Mouse (Mus musculus) thymus, adult 2 months (tissue): Measurements from ENCODE around the gene Hexa. TPM values are rescaled to one million over a fixed set of nuclear protein-coding genes. Genes with fewer than 3 reads are reported as not detected.
A peak's percentile ranks its signal among the peaks of the same experiment; 100 is the strongest.

Experiments used
- DNase-seq: peaks from one replicate; pipeline ENCODE4 v3.0.0; 2021
- H3K27ac ChIP-seq: fragments of 200-500 bp; 2 replicates; pipeline ENCODE4 v1.5.1; 2012; ENCODE audit warnings: low read length, control low read depth; ENCODE audit not compliant: control insufficient read depth, insufficient read depth
- H3K27me3 ChIP-seq: fragments of 200-500 bp; 2 replicates; pipeline ENCODE4 v1.6.1; 2012; ENCODE audit warnings: mild to moderate bottlenecking, low read length, moderate library complexity, mixed read lengths; ENCODE audit not compliant: control insufficient read depth, insufficient read depth
- H3K36me3 ChIP-seq: fragments of 200-500 bp; 2 replicates; pipeline ENCODE4 v1.6.1; 2012; ENCODE audit warnings: mild to moderate bottlenecking, low read length, moderate library complexity; ENCODE audit not compliant: control insufficient read depth, insufficient read depth
- H3K4me1 ChIP-seq: fragments of 200-500 bp; replicated peaks from 2 replicates; pipeline ENCODE4 v1.6.1; 2012; ENCODE audit warnings: low read length; ENCODE audit not compliant: control insufficient read depth, insufficient read depth
- H3K4me3 ChIP-seq: fragments of 200-500 bp; 2 replicates; pipeline ENCODE4 v1.5.1; 2012; ENCODE audit warnings: mild to moderate bottlenecking, low read length, control low read depth, moderate library complexity; ENCODE audit not compliant: control insufficient read depth, insufficient read depth
- CTCF ChIP-seq: fragments of 200-500 bp; IDR thresholded peaks from 2 replicates; pipeline ENCODE4 v1.5.1; 2012; ENCODE audit warnings: mild to moderate bottlenecking, control low read depth, low read length, moderate library complexity, borderline replicate concordance; ENCODE audit not compliant: control insufficient read depth, poor library complexity, insufficient read depth; ENCODE audit errors: extremely low read depth
- POLR2A ChIP-seq: fragments of 200-500 bp; IDR thresholded peaks from 2 replicates; pipeline ENCODE4 v1.6.1; 2012; ENCODE audit warnings: mild to moderate bottlenecking, low read length, control low read depth, moderate library complexity; ENCODE audit not compliant: control insufficient read depth, poor library complexity, insufficient read depth; ENCODE audit errors: extremely low read depth
- WGBS: fragments of 180-500 bp; shearing (Covaris S2); methylation state at CpG from one replicate; pipeline ENCODE4 v1.1.7; 2018; 5-methylcytosine and 5-hydroxymethylcytosine counted together
- polyA plus RNA-seq: library from polyadenylated mRNA; depleted of rRNA; stranded (reverse); fragments of >200 nt; gene quantifications from 2 replicates; pipeline ENCODE4 v1.2.3, GENCODE M21; 2012

The Hexa gene
- polyA plus RNA-seq, 1 experiment: 83.0 TPM

DNA sequence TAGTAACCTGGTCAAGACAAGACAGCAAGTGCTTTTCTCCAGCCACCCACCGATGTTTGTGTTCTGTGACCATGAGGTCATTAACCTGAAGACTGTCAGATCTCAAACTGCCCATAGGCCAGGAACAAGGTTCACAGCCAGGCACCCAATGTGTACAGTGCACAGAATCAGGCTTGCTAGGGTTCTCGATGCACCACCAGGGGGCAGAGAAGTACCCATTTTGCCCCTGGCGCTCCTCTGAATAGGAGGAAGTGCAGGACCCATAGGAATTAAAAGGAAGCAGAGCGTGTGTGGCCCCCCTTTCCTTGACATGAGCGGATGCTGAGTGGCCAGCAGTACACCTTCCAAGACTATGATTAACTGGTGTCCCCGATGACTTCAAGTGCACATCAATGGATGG, 27.8 kb downstream of the Hexa start:
- DNase-seq: peak; percentile 63
- no peak overlapping the region for H3K4me3 ChIP-seq
- TF ChIP-seq POLR2A (no peak), CTCF (peak; percentile 72; the same call in 1 of the 2 replicates)
- 11% methylated on average over 6 of the region's 6 CpGs for WGBS
- H3K4me1 ChIP-seq: no peaks in the 10 kb centered on the region
- H3K27ac ChIP-seq: no peak overlapping the region
- no peaks in the 10 kb centered on the region for H3K36me3 ChIP-seq
- no peaks in the 10 kb centered on the region for H3K27me3 ChIP-seq

DNA sequence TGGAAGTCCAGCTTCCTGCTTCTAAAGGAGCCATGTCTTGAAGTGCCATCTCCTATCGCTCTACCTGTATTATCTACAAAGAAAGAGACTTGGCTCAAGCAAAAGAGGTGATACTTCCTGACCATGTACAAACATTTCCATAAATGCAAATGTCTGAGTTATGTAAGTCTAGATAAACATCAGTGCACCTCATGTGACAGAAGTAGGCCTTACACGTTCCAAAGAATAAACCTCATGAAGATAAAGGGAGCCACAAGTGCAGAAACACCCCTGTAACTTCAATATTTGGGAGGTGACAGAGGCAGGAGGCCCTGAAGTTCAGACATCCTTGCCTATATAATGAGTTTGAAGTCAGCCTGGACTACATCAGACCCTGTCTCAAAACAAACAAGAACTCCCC, 32.5 kb downstream of the Hexa start:
- Histone ChIP-seq H3K36me3 (no peaks in the 10 kb centered on the region), H3K27ac (no peak overlapping the region), H3K4me1 (no peaks in the 10 kb centered on the region), H3K27me3 (no peaks in the 10 kb centered on the region; the same call in 1 of the 2 replicates), H3K4me3 (no peak overlapping the region)
- TF ChIP-seq POLR2A (no peak), CTCF (no peak)
- 61% methylated on average over 2 of the region's 2 CpGs for WGBS
- no peak for DNase-seq

DNA sequence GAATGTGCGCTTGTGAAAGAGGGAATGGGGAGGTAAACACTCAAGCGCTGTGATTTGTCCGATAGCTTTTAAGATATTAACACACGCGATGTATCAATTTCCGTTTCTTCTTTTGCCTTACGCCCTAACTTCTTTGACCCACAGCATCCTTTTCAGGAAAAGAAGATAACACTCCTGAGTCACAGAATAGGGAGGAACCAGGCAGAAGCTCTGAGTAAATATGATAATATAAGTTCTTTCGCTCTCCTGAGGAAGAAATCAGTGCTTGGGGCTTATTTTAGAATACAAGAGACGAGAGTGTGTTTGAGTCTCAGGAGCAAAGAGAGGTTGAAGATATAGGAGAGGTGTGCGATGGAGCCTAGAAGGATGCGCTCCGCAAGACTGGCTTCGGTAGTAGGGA, 38.1 kb downstream of the Hexa start:
- no peaks in the 10 kb centered on the region for H3K36me3 ChIP-seq
- H3K27ac ChIP-seq: no peak overlapping the region
- H3K4me1 ChIP-seq: peaks cover 10% of the 10 kb centered on the region
- no peak for TF ChIP-seq CTCF
- no peak for TF ChIP-seq POLR2A
- H3K27me3 ChIP-seq: peaks cover 2% of the 10 kb centered on the region; the same call in 1 of the 2 replicates
- DNase-seq: no peak
- 24% methylated on average over 13 of the region's 13 CpGs for WGBS
- no peak overlapping the region for H3K4me3 ChIP-seq

DNA sequence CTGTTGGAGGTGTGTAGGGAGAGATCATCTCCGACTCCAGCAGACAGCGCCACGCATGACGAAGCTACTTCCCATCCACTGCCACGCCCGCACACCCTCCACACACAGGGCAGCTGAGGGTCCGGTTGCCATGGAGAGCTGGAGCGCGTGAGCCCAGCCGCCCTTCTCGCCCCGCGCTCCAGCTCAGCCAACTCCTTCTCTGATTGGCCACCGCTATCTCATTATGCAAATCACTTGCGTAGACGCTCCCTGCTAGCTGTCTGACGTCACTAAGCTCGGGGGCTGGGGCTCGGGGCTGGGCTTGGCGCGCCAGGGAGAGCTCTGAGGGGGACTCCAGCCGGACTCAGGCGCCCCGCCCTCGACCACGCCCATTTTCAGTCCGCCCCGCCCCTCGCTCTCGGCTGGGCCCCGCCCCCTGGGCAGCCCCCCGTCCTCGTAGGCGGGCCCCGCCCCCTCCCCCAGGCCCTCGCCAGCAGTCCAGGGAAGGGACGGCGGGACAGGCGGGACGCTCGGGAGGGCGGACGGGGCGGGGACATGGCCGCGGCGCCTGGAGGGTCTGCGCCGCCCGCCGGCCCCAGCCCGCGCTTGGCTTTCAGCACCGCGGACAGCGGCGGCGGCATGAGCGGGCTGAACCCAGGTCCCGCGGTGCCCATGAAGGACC, 38.6 kb downstream of the Hexa start, which contains the start of gene Celf6:
Celf6 (plus strand) TSS at position 74 of the 661 bp plus-strand sequence.
- H3K4me1 ChIP-seq: peaks cover 10% of the 10 kb centered on the region
- WGBS: under 1% methylated on average over 50 of the region's 61 CpGs
- no peaks in the 10 kb centered on the region for H3K36me3 ChIP-seq
- TF ChIP-seq CTCF (no peak), POLR2A (no peak)
- H3K27me3 ChIP-seq: peaks cover 2% of the 10 kb centered on the region; the same call in 1 of the 2 replicates
- DNase-seq: peak; percentile 88
- H3K4me3 ChIP-seq: peak within 1 kb of the TSS; percentile 9; the same call in 1 of the 2 replicates
- H3K27ac ChIP-seq: no peak within 1 kb of the TSS

DNA sequence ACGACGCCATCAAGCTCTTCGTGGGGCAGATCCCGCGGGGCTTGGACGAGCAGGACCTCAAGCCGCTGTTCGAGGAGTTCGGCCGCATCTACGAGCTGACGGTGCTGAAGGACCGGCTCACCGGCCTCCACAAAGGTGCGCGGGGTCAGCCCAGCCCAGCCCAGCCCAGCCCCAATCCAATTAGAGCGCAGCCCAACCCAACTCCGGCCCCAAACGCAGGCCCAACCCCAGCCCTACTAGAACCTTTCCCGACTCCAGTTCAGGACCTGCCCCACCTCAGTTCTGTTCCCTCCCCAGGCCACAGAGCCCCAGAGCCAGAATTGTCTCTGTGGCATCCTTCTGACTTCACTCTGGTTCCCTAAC, 39.1 kb downstream of the Hexa start:
- Histone ChIP-seq H3K4me3 (peak overlapping the region; percentile 9; the same call in 1 of the 2 replicates), H3K4me1 (peaks cover 10% of the 10 kb centered on the region), H3K27ac (no peak overlapping the region), H3K27me3 (peaks cover 2% of the 10 kb centered on the region; the same call in 1 of the 2 replicates), H3K36me3 (no peaks in the 10 kb centered on the region)
- TF ChIP-seq CTCF (no peak), POLR2A (no peak)
- no peak for DNase-seq
- WGBS: 4% methylated on average over 20 of the region's 20 CpGs

DNA sequence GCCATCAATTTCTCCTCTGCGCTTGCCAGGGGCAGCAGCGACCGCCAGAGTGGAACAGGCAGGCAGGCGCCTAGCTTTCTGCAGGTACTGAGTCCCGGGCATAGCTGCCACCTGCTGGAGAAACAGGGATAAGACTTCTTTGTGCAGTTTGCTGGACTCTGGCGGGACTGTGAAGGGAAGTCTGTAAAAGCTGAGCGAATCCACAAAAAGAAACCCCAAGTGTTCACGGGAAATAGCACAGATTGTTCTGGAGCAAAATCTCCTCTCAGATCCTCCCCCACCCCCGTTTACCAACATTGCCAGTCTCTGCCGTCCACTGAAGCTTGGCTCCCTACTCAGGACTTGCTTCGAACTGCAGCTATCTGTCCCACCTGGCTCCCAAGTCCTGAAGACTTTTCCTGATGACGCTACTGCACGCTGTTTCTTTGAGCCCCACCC, 45.5 kb downstream of the Hexa start:
- TF ChIP-seq POLR2A: no peak
- peak; percentile 76 for TF ChIP-seq CTCF
- H3K36me3 ChIP-seq: no peaks in the 10 kb centered on the region
- H3K27me3 ChIP-seq: no peaks in the 10 kb centered on the region
- no peak overlapping the region for H3K27ac ChIP-seq
- 7% methylated on average over 13 of the region's 13 CpGs for WGBS
- DNase-seq: peak; percentile 70
- H3K4me3 ChIP-seq: no peak overlapping the region
- no peaks in the 10 kb centered on the region for H3K4me1 ChIP-seq
